Mouse (Mus musculus) liver, adult 2 months (tissue): Measurements from ENCODE around the gene Adh1. TPM values are rescaled to one million over a fixed set of nuclear protein-coding genes. Genes with fewer than 3 reads are reported as not detected.

Experiments used
- DNase-seq: peaks from one replicate; pipeline ENCODE4 v3.0.0-alpha.2; 2011; ENCODE audit warnings: low read depth, low spot score; ENCODE audit errors: extremely low read depth
- H3K27ac ChIP-seq: fragments of 200-500 bp; replicated peaks from 2 replicates; pipeline ENCODE4 v1.5.1; 2012; ENCODE audit warnings: low read depth, mild to moderate bottlenecking, control low read depth, inconsistent platforms, low read length; ENCODE audit not compliant: insufficient read depth
- H3K27me3 ChIP-seq: fragments of 200-500 bp; 2 replicates; pipeline ENCODE4 v1.6.1; 2012; ENCODE audit warnings: mild to moderate bottlenecking, moderate library complexity, low read length, inconsistent platforms; ENCODE audit not compliant: control insufficient read depth, insufficient read depth
- H3K36me3 ChIP-seq: fragments of 200-500 bp; 2 replicates; pipeline ENCODE4 v1.6.1; 2012; ENCODE audit warnings: low read length, inconsistent platforms; ENCODE audit not compliant: control insufficient read depth, insufficient read depth
- H3K4me1 ChIP-seq: fragments of 200-500 bp; 2 replicates; pipeline ENCODE4 v1.6.1; 2011; ENCODE audit warnings: low read length; ENCODE audit not compliant: control insufficient read depth, insufficient read depth
- H3K4me3 ChIP-seq: fragments of 200-500 bp; 2 replicates; pipeline ENCODE4 v1.5.1; 2011; ENCODE audit warnings: low read depth, mild to moderate bottlenecking, control low read depth, low read length, moderate library complexity; ENCODE audit not compliant: insufficient read depth
- H3K79me2 ChIP-seq: fragments of 200-500 bp; 2 replicates; pipeline ENCODE4 v1.6.1; 2012; ENCODE audit warnings: inconsistent platforms, mild to moderate bottlenecking, low read length, moderate library complexity; ENCODE audit not compliant: control insufficient read depth, insufficient read depth
- H3K9ac ChIP-seq: fragments of 200-500 bp; 2 replicates; pipeline ENCODE4 v1.6.1; 2012; ENCODE audit warnings: low read depth, mild to moderate bottlenecking, control low read depth, inconsistent platforms, low read length
- CTCF ChIP-seq: fragments of 200-500 bp; IDR thresholded peaks from 2 replicates; pipeline ENCODE4 v1.5.1; 2011; ENCODE audit warnings: low read depth, low read length, control low read depth
- POLR2A ChIP-seq: fragments of 200-500 bp; IDR thresholded peaks from 2 replicates; pipeline ENCODE4 v1.6.1; 2011; ENCODE audit warnings: low read length, control low read depth; ENCODE audit not compliant: insufficient read depth; ENCODE audit errors: extremely low read depth
- WGBS: fragments of 180-500 bp; shearing (Covaris S2); methylation state at CpG from one replicate; pipeline ENCODE4 v1.1.7; 2018; 5-methylcytosine and 5-hydroxymethylcytosine counted together
- polyA plus RNA-seq: library from polyadenylated mRNA; depleted of rRNA; stranded (reverse); fragments of >200 nt; gene quantifications from 2 replicates; pipeline ENCODE4 v1.2.3, GENCODE M21; 2012
- total RNA-seq: library from RNA; depleted of rRNA; stranded (reverse); fragments of >200 nt; gene quantifications from 2 replicates; pipeline ENCODE4 v1.2.3, GENCODE M21; 2014

The Adh1 gene
- total and polyA plus RNA-seq, 2 experiments, result 3,191 to 3,373 TPM

- WGBS, result 36% methylated on average over 7 of the region's 7 CpGs
- Histone ChIP-seq H3K4me3 (no peak overlapping the region), H3K27ac (no peak overlapping the region), H3K27me3 (no peaks in the 10 kb centered on the region), H3K4me1 (no peaks in the 10 kb centered on the region), H3K79me2 (no peaks in the 10 kb centered on the region), H3K9ac (no peak overlapping the region), H3K36me3 (peaks cover 31% of the 10 kb centered on the region)
- DNase-seq, result peak; percentile 68
- TF ChIP-seq POLR2A (no peak), CTCF (no peak)
Measured at GRCm38 (mm10) chr3:138293298-138293895, 32.6 kb downstream of the Adh1 start.

GRCm38 (mm10) chr3:138300130-138300529, 39.3 kb downstream of the Adh1 start:
- H3K4me1 ChIP-seq, result no peaks in the 10 kb centered on the region
- no peak overlapping the region for H3K27ac ChIP-seq
- DNase-seq, result no peak
- H3K9ac ChIP-seq, result no peak overlapping the region
- 93% methylated on average over 9 of the region's 9 CpGs for WGBS
- no peaks in the 10 kb centered on the region for H3K36me3 ChIP-seq
- H3K79me2 ChIP-seq, result no peaks in the 10 kb centered on the region
- H3K27me3 ChIP-seq, result no peaks in the 10 kb centered on the region
- H3K4me3 ChIP-seq, result no peak overlapping the region
- no peak for TF ChIP-seq CTCF
- no peak for TF ChIP-seq POLR2A

GRCm38 (mm10) chr3:138302676-138303075, 41.9 kb downstream of the Adh1 start:
- Histone ChIP-seq H3K36me3 (no peaks in the 10 kb centered on the region), H3K4me3 (no peak overlapping the region), H3K4me1 (peaks cover 12% of the 10 kb centered on the region), H3K79me2 (no peaks in the 10 kb centered on the region), H3K27ac (no peak overlapping the region), H3K27me3 (no peaks in the 10 kb centered on the region), H3K9ac (no peak overlapping the region)
- DNase-seq, result no peak
- WGBS, result 90% methylated on average over 4 of the region's 4 CpGs
- TF ChIP-seq POLR2A, result no peak
- no peak for TF ChIP-seq CTCF

- 65% methylated on average over 6 of the region's 6 CpGs for WGBS
- Histone ChIP-seq H3K4me1 (peaks cover 12% of the 10 kb centered on the region), H3K9ac (no peak overlapping the region), H3K27ac (no peak overlapping the region), H3K36me3 (no peaks in the 10 kb centered on the region), H3K27me3 (no peaks in the 10 kb centered on the region), H3K4me3 (no peak overlapping the region), H3K79me2 (no peaks in the 10 kb centered on the region)
- no peak for DNase-seq
- TF ChIP-seq POLR2A (no peak), CTCF (no peak)
Measured at GRCm38 (mm10) chr3:138303771-138304488, 43.1 kb downstream of the Adh1 start.

- no peak overlapping the region for H3K4me3 ChIP-seq
- no peak overlapping the region for H3K9ac ChIP-seq
- H3K27ac ChIP-seq, result no peak overlapping the region
- no peaks in the 10 kb centered on the region for H3K36me3 ChIP-seq
- no peaks in the 10 kb centered on the region for H3K79me2 ChIP-seq
- TF ChIP-seq POLR2A (no peak), CTCF (no peak)
- 57% methylated on average over 4 of the region's 4 CpGs for WGBS
- H3K27me3 ChIP-seq, result no peaks in the 10 kb centered on the region
- peaks cover 12% of the 10 kb centered on the region for H3K4me1 ChIP-seq
- DNase-seq, result no peak
Measured at GRCm38 (mm10) chr3:138304489-138304871, 43.7 kb downstream of the Adh1 start.
